Mouse (Mus musculus) mouse embryonic stem cell (cell line): Measurements from ENCODE around the gene Catsper3.

Source experiments
- in situ Hi-C, 2 experiments: fragments of 300-500 bp; cut with MboI; formaldehyde crosslinking; loops; 1 replicate in 1 of 2; 3 replicates in 1 of 2; pipeline ENCODE4 v1.14.3; 2019 to 2020; ENCODE audit warnings: low sequenced_read_pairs in 2 of 2, low pct_unique_long_range_greater_than_20kb in 1 of 2, mixed read lengths in 1 of 2; ENCODE audit not compliant: unreplicated experiment in 1 of 2

Gene Catsper3

GRCm38 (mm10) chr13:55784268-55784667 lies at the start of gene Catsper3:
Gene Catsper3, plus strand, starts transcription at chr13:55784568.
- in situ Hi-C loops: no loop called here

- in situ Hi-C loops: no loop called here
Observed at GRCm38 (mm10) chr13:55737885-55738284, 46.5 kb upstream of the Catsper3 start.

- in situ Hi-C loops: no loop called here
Observed at GRCm38 (mm10) chr13:55742306-55742705, 42.1 kb upstream of the Catsper3 start.

GRCm38 (mm10) chr13:55754380-55754779 lies 30.0 kb upstream of the Catsper3 start:
- in situ Hi-C loops: no loop called here

GRCm38 (mm10) chr13:55756789-55757188 lies 27.6 kb upstream of the Catsper3 start:
- in situ Hi-C loops: no loop called here

- in situ Hi-C loops: no loop called here
Observed at GRCm38 (mm10) chr13:55757645-55758044, 26.7 kb upstream of the Catsper3 start.

- in situ Hi-C loops: no loop called here
Observed at GRCm38 (mm10) chr13:55760576-55760975, 23.8 kb upstream of the Catsper3 start.

- in situ Hi-C loops: no loop called here
Observed at GRCm38 (mm10) chr13:55761486-55761885, 22.9 kb upstream of the Catsper3 start.

GRCm38 (mm10) chr13:55774352-55774751 lies 10.0 kb upstream of the Catsper3 start:
- in situ Hi-C loops: no loop called here

- in situ Hi-C loops: no loop called here
Observed at GRCm38 (mm10) chr13:55775056-55775455, 9.3 kb upstream of the Catsper3 start.

GRCm38 (mm10) chr13:55786120-55786519 lies 1.8 kb downstream of the Catsper3 start:
- in situ Hi-C loops: no loop called here

GRCm38 (mm10) chr13:55801246-55801645 lies 16.9 kb downstream of the Catsper3 start:
- in situ Hi-C loops: no loop called here

GRCm38 (mm10) chr13:55803973-55804372 lies 19.6 kb downstream of the Catsper3 start:
- in situ Hi-C loops: no loop called here

GRCm38 (mm10) chr13:55809041-55809623 lies 24.8 kb downstream of the Catsper3 start:
- in situ Hi-C loops: no loop called here

GRCm38 (mm10) chr13:55809707-55810106 lies 25.3 kb downstream of the Catsper3 start:
- in situ Hi-C loops: no loop called here

- in situ Hi-C loops: no loop called here
Observed at GRCm38 (mm10) chr13:55810947-55811346, 26.6 kb downstream of the Catsper3 start.

GRCm38 (mm10) chr13:55813490-55814016 lies 29.2 kb downstream of the Catsper3 start:
- in situ Hi-C loops: no loop called here

- in situ Hi-C loops: no loop called here
Observed at GRCm38 (mm10) chr13:55814834-55815233, 30.5 kb downstream of the Catsper3 start.

- in situ Hi-C loops: no loop called here
Observed at GRCm38 (mm10) chr13:55822499-55822898, 38.1 kb downstream of the Catsper3 start.

- in situ Hi-C loops: no loop called here
Observed at GRCm38 (mm10) chr13:55824151-55824945, 40.0 kb downstream of the Catsper3 start.
